ENCODE assay signal across 11 mouse cellular contexts in genomic region chr10:59310691-59311457, GRCm38 (mm10). TPM values are rescaled to one million over a fixed set of nuclear protein-coding genes. Genes with fewer than 3 reads are reported as not detected.
DNase-seq lines count a peak whose midpoint lies in the region; ATAC-seq and TF ChIP-seq lines count a peak whose summit lies in the region.
"Had no signal": no experiment of that assay in that cellular context is flagged by ENCODE, and none has a peak within 500 bp of the region (broad histone marks: within the 10 kb centered on the region; RNA-seq: fewer than 3 reads in every experiment).

No protein-coding gene starts in this region.

- TF ChIP-seq CTCF in liver, adult 2 months (IDR thresholded peaks at IDR 0.05; ENCODE audit: low read depth, low read length): no peak
- TF ChIP-seq CTCF in forebrain, postnatal 0 days (IDR thresholded peaks at IDR 0.05; ENCODE audit: low read depth): no peak

- no peak overlapping the region for H3K4me3 ChIP-seq in liver, adult 2 months (ENCODE audit: insufficient read depth, low read depth, low read length)
- no peak overlapping the region for H3K4me3 ChIP-seq in stomach, embryonic 14.5 days (ENCODE audit: low read depth, low read length)
- no peak overlapping the region for H3K4me3 ChIP-seq in forebrain, postnatal 0 days (ENCODE audit: low read depth, low read length)
- no peak overlapping the region for H3K4me3 ChIP-seq in forebrain, embryonic 15.5 days
- H3K4me3 ChIP-seq: liver, embryonic 13.5 days had no signal

- peak; percentile 49 for DNase-seq in liver, adult 2 months (ENCODE audit: extremely low read depth, low read depth, low spot score)
- DNase-seq in liver: no peak
- peak; percentile 73 to 77 for DNase-seq in heart, postnatal 10 days
- peak; percentile 86 for DNase-seq in kidney, postnatal 14 days
- DNase-seq in ovary, postnatal 10 days (ENCODE audit: low spot score): no peak
- no peak for DNase-seq in forebrain, postnatal 0 days
- DNase-seq: embryo, embryonic 11 days; liver, embryonic 13.5 days; right cerebral cortex, postnatal 4 days had no signal

- TF ChIP-seq POLR2A in liver, adult 2 months (IDR thresholded peaks at IDR 0.05; ENCODE audit: extremely low read depth, insufficient read depth, low read length): no peak

- no peak overlapping the region for H3K9ac ChIP-seq in liver, adult 2 months (ENCODE audit: low read depth, low read length)
- H3K9ac ChIP-seq in stomach, embryonic 14.5 days (replicated peaks; ENCODE audit: low read depth, low read length): no peak overlapping the region
- no peak overlapping the region for H3K9ac ChIP-seq in forebrain, postnatal 0 days
- no peak overlapping the region for H3K9ac ChIP-seq in forebrain, embryonic 15.5 days (replicated peaks)
- H3K9ac ChIP-seq: liver, embryonic 13.5 days had no signal

- intact Hi-C loops in heart, postnatal 10 days (cut with DNase I): loop anchor here (5.0 kb wide), 1 partner anchor 556 kb away; no protein-coding TSS in a partner anchor

- no peaks in the 10 kb centered on the region for H3K36me3 ChIP-seq in liver, adult 2 months (ENCODE audit: control insufficient read depth, insufficient read depth, low read length)
- H3K36me3 ChIP-seq in stomach, embryonic 14.5 days (ENCODE audit: control insufficient read depth, insufficient read depth, low read length): no peaks in the 10 kb centered on the region
- no peaks in the 10 kb centered on the region for H3K36me3 ChIP-seq in forebrain, postnatal 0 days (ENCODE audit: insufficient read depth)
- no peaks in the 10 kb centered on the region for H3K36me3 ChIP-seq in forebrain, embryonic 15.5 days
- H3K36me3 ChIP-seq: liver, embryonic 13.5 days had no signal

- no peaks in the 10 kb centered on the region for H3K4me1 ChIP-seq in liver, adult 2 months (ENCODE audit: control insufficient read depth, insufficient read depth, low read length)
- H3K4me1 ChIP-seq in stomach, embryonic 14.5 days (ENCODE audit: control insufficient read depth, insufficient read depth, low read length): 0 out of 2 replicates have a peak, but pooled peaks cover 2% of the 10 kb centered on the region
- H3K4me1 ChIP-seq in forebrain, postnatal 0 days (ENCODE audit: insufficient read depth): no peaks in the 10 kb centered on the region
- H3K4me1 ChIP-seq in forebrain, embryonic 15.5 days: no peaks in the 10 kb centered on the region
- H3K4me1 ChIP-seq: liver, embryonic 13.5 days had no signal

- no peaks in the 10 kb centered on the region for H3K27me3 ChIP-seq in liver, adult 2 months (ENCODE audit: control insufficient read depth, insufficient read depth, low read length)
- H3K27me3 ChIP-seq in stomach, embryonic 14.5 days (ENCODE audit: control insufficient read depth, insufficient read depth, low read length): no peaks in the 10 kb centered on the region
- H3K27me3 ChIP-seq in forebrain, postnatal 0 days (ENCODE audit: insufficient read depth, low read length): no peaks in the 10 kb centered on the region
- H3K27me3 ChIP-seq in forebrain, embryonic 15.5 days: no peaks in the 10 kb centered on the region
- H3K27me3 ChIP-seq: liver, embryonic 13.5 days had no signal

- no peak overlapping the region for H3K27ac ChIP-seq in liver, adult 2 months (replicated peaks; ENCODE audit: insufficient read depth, low read depth, low read length)
- peak overlapping the region; percentile 11; the same call in 1 of the 2 replicates for H3K27ac ChIP-seq in stomach, embryonic 14.5 days (ENCODE audit: low read length)
- H3K27ac ChIP-seq in forebrain, postnatal 0 days (ENCODE audit: low read depth, low read length): no peak overlapping the region
- H3K27ac ChIP-seq in forebrain, embryonic 15.5 days (replicated peaks): no peak overlapping the region
- H3K27ac ChIP-seq: liver, embryonic 13.5 days had no signal

- no peaks in the 10 kb centered on the region for H3K79me2 ChIP-seq in liver, adult 2 months (ENCODE audit: control insufficient read depth, insufficient read depth, low read length)

- H3K4me2 ChIP-seq in stomach, embryonic 14.5 days (replicated peaks; ENCODE audit: low read depth, low read length): no peak overlapping the region
- no peak overlapping the region for H3K4me2 ChIP-seq in forebrain, postnatal 0 days (ENCODE audit: low read depth)
- no peak overlapping the region for H3K4me2 ChIP-seq in forebrain, embryonic 15.5 days (replicated peaks)
- H3K4me2 ChIP-seq: liver, embryonic 13.5 days had no signal

- H3K9me3 ChIP-seq in stomach, embryonic 14.5 days (ENCODE audit: control insufficient read depth, low read depth, low read length): no peaks in the 10 kb centered on the region
- H3K9me3 ChIP-seq in forebrain, postnatal 0 days (ENCODE audit: low read length): no peaks in the 10 kb centered on the region
- H3K9me3 ChIP-seq in forebrain, embryonic 15.5 days: no peaks in the 10 kb centered on the region
- H3K9me3 ChIP-seq: liver, embryonic 13.5 days had no signal

- peak; percentile 61; the same call in 1 of the 2 replicates for ATAC-seq in stomach, embryonic 14.5 days (ENCODE audit: insufficient number of reproducible peaks, insufficient read depth, low FRiP score, low read depth)
- ATAC-seq in forebrain, postnatal 0 days: no peak
- ATAC-seq in forebrain, embryonic 15.5 days (replicated peaks): no peak

- WGBS in liver, adult 2 months: 61% methylated on average over 6 of the region's 6 CpGs
- WGBS in stomach, embryonic 14.5 days: 58% methylated on average over 6 of the region's 6 CpGs
- WGBS in forebrain, postnatal 0 days: 62% methylated on average over 6 of the region's 6 CpGs
- 72% methylated on average over 6 of the region's 6 CpGs for WGBS in forebrain, embryonic 15.5 days

RNA-seq across cellular contexts. Expression of gene P4ha1, which starts 12.2 kb away (rescaled TPM):
- total RNA-seq in liver, adult 2 months (2014; rRNA removed): 6.4 and 9.1 TPM in 2 replicates
- polyA plus RNA-seq in liver, adult 2 months (2012; rRNA removed): 3.0 and 4.7 TPM in 2 replicates
- 10 to 100 TPM; 22.7 to 24.6 TPM for total RNA-seq in heart, postnatal 10 days (2021)
- polyA plus RNA-seq in stomach, embryonic 14.5 days (2014; fragmentation: Nextera tagmentation; extraction: Ambion mirVana): 64.9 and 76.3 TPM in 2 replicates
- total RNA-seq in forebrain, postnatal 0 days (2014; rRNA removed): 26.7 and 29.3 TPM in 2 replicates
- polyA plus RNA-seq in forebrain, postnatal 0 days (2015; fragmentation: Nextera tagmentation; extraction: Ambion mirVana): 12.4 and 13.4 TPM in 2 replicates
- 29.9 and 34.7 TPM in 2 replicates for polyA plus RNA-seq in forebrain, embryonic 15.5 days (2015; fragmentation: Nextera tagmentation; extraction: Ambion mirVana)

Comparison
In these comparisons a context has a peak if more than half of its experiments do, and no peak if none do; other contexts are left out.
1. DNase-seq: peak in liver, adult 2 months (single experiment), heart, postnatal 10 days (2 of 2) and kidney, postnatal 14 days (single experiment); none in liver (single experiment), ovary, postnatal 10 days (single experiment) and forebrain, postnatal 0 days (single experiment).